Mouse (Mus musculus): ENCODE results near the gene Mllt1.

DNA sequence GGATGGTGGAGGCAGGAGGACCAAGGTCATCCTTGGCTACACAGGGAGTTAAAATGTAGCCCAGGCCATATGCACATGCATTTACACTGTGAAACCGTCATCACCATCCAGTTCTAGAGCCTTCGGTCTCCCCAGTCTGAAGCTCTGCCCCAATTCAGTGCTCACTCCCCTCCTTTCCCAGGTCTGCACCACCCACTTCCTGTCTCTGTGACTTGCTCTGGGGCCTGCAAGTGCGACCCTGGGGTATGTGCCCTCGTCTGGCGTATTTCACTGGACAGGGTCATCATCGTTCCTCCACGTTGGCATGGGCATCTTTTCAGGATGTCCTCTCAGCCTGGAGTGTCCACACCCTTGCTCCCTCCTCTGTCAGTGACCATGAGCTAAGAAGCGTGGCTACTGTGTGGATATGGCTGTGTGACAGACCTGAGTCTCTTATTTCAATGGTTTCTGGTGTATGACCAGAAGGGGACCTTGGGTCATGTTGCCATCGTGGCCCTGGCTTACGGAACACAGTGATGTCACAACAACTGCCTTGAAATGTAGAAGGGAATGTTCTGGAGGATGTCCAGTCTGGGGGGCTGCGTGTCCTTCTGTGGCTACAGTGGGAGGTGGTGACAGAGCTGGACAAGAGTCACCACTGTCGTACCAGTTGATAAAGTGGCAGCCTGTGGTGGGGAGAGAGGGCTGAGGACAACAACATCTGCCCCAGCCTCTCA is 60.1 kb downstream of the Mllt1 start, which contains the start of gene 1700061G19Rik:
- TF ChIP-seq CTCF (conservative IDR thresholded peaks at IDR 0.05; ENCODE audit: low read length) (no peak), POU5F1 (IDR thresholded peaks at IDR 0.05; ENCODE audit: borderline replicate concordance, low read length) (no peak)
